Mouse (Mus musculus) large intestine, adult 2 months (tissue): Measurements from ENCODE around the gene Atf3. TPM values are rescaled to one million over a fixed set of nuclear protein-coding genes. Genes with fewer than 3 reads are reported as not detected.
A peak's percentile ranks its signal among the peaks of the same experiment; 100 is the strongest.
"Not testable (repeated sequence)": the region's sequence is repeated elsewhere in the genome, so short reads cannot be mapped to it uniquely, and the experiment has no call there.

ENCODE experiments used
- DNase-seq: peaks from one replicate; pipeline ENCODE4 v3.0.0-alpha.2; 2012; ENCODE audit warnings: low read depth, low spot score
- WGBS: fragments of 180-500 bp; shearing (Covaris S2); methylation state at CpG from one replicate; pipeline ENCODE4 v1.1.7; 2018; 5-methylcytosine and 5-hydroxymethylcytosine counted together
- polyA plus RNA-seq: library from polyadenylated mRNA; depleted of rRNA; stranded (reverse); fragments of >200 nt; gene quantifications from 2 replicates; pipeline ENCODE4 v1.2.3, GENCODE M21; 2012

The Atf3 gene
- polyA plus RNA-seq, 1 experiment = 13.5 TPM

- WGBS = 30% methylated on average over 15 of the region's 15 CpGs
- no peak for DNase-seq
These were observed 39.2 kb downstream of the Atf3 start for GRCm38 (mm10) chr1:191178511-191179188.

GRCm38 (mm10) chr1:191176887-191177286 lies 41.0 kb downstream of the Atf3 start:
- no peak for DNase-seq
- 74% methylated on average over 7 of the region's 7 CpGs for WGBS

GRCm38 (mm10) chr1:191172487-191172886 lies 45.4 kb downstream of the Atf3 start:
- DNase-seq = no peak
- 18% methylated on average over 6 of the region's 6 CpGs for WGBS

- 25% methylated on average over 2 of the region's 2 CpGs for WGBS
- no peak for DNase-seq
These were observed 47.4 kb downstream of the Atf3 start for GRCm38 (mm10) chr1:191170444-191170843.

GRCm38 (mm10) chr1:191166189-191166588 lies 51.6 kb downstream of the Atf3 start:
- no peak for DNase-seq
- 76% methylated on average over 4 of the region's 4 CpGs for WGBS

- DNase-seq = no peak
- 60% methylated on average over 3 of the region's 3 CpGs for WGBS
These were observed 53.1 kb downstream of the Atf3 start, which contains the start of gene Fam71a for GRCm38 (mm10) chr1:191164717-191165116. Gene Fam71a, minus strand, starts transcription at chr1:191164817.

- WGBS = 40% methylated on average over 3 of the region's 3 CpGs
- DNase-seq = no peak
These were observed 63.5 kb downstream of the Atf3 start for GRCm38 (mm10) chr1:191154314-191154713.

GRCm38 (mm10) chr1:191153052-191153451 lies 64.8 kb downstream of the Atf3 start:
- WGBS = 16% methylated on average over 4 of the region's 4 CpGs
- no peak for DNase-seq

GRCm38 (mm10) chr1:191150924-191151605 lies 66.8 kb downstream of the Atf3 start:
- DNase-seq = no peak
- WGBS = 67% methylated on average over 8 of the region's 8 CpGs

- DNase-seq = not testable (repeated sequence)
- 48% methylated on average over 5 of the region's 5 CpGs for WGBS
These were observed 68.3 kb downstream of the Atf3 start for GRCm38 (mm10) chr1:191149489-191149888.

GRCm38 (mm10) chr1:191140983-191141382 lies 76.9 kb downstream of the Atf3 start:
- 83% methylated on average over 8 of the region's 8 CpGs for WGBS

GRCm38 (mm10) chr1:191138874-191139495 lies 78.9 kb downstream of the Atf3 start:
- 77% methylated on average over 7 of the region's 7 CpGs for WGBS
- DNase-seq = no peak

More at GRCm38 (mm10) chr1:191140983-191141382, 76.9 kb downstream of the Atf3 start:
- no peak for DNase-seq

GRCm38 (mm10) chr1:191138436-191138835 lies 79.4 kb downstream of the Atf3 start:
- DNase-seq = no peak
- 95% methylated on average over 4 of the region's 4 CpGs for WGBS

GRCm38 (mm10) chr1:191135406-191135805 lies 82.4 kb downstream of the Atf3 start:
- DNase-seq = peak; percentile 28
- WGBS = 27% methylated on average over 4 of the region's 4 CpGs

GRCm38 (mm10) chr1:191132934-191133333 lies 84.9 kb downstream of the Atf3 start:
- WGBS = 45% methylated on average over 5 of the region's 5 CpGs
- DNase-seq = no peak

- no peak for DNase-seq
- 43% methylated on average over 5 of the region's 5 CpGs for WGBS
These were observed 85.6 kb downstream of the Atf3 start for GRCm38 (mm10) chr1:191132240-191132639.

GRCm38 (mm10) chr1:191131692-191132091 lies 86.1 kb downstream of the Atf3 start:
- DNase-seq = no peak
- WGBS = 84% methylated on average over 2 of the region's 2 CpGs

GRCm38 (mm10) chr1:191125811-191126638 lies 91.8 kb downstream of the Atf3 start:
- WGBS = 11% methylated on average over 38 of the region's 38 CpGs
- peak; percentile 24 for DNase-seq

- no peak for DNase-seq
- 68% methylated on average over 4 of the region's 4 CpGs for WGBS
These were observed 93.6 kb downstream of the Atf3 start for GRCm38 (mm10) chr1:191124288-191124687.

- no peak for DNase-seq
- WGBS = 66% methylated on average over 2 of the region's 2 CpGs
These were observed 94.1 kb downstream of the Atf3 start for GRCm38 (mm10) chr1:191123696-191124095.
